Mouse (Mus musculus) midbrain, postnatal 0 days (tissue): ENCODE results near the gene Klc3. TPM values are rescaled to one million over a fixed set of nuclear protein-coding genes. Genes with fewer than 3 reads are reported as not detected.

Experiments
- ATAC-seq: fragments of 200-750 bp; cut with Nextera tagmentation; 2 replicates; pipeline ENCODE4 v1.8.0; 2017; ENCODE audit warnings: moderate number of reproducible peaks, mild to moderate bottlenecking, moderate TSS enrichment, moderate library complexity; ENCODE audit not compliant: low FRiP score
- DNase-seq: peaks from one replicate; pipeline ENCODE4 v3.0.0-alpha.2; 2015; ENCODE audit warnings: low spot score
- H3K27ac ChIP-seq: fragments of 300-500 bp; sonication (generic); 2 replicates; pipeline ENCODE4 v1.5.1; 2014; ENCODE audit warnings: low read depth, mild to moderate bottlenecking, low read length, mixed read lengths
- H3K27me3 ChIP-seq: fragments of 300-500 bp; sonication (generic); 2 replicates; pipeline ENCODE4 v1.6.1; 2014; ENCODE audit warnings: low read length, control low read depth, mixed read lengths; ENCODE audit not compliant: insufficient read depth
- H3K36me3 ChIP-seq: fragments of 300-500 bp; sonication (generic); 2 replicates; pipeline ENCODE4 v1.6.1; 2014; ENCODE audit warnings: low read length, control low read depth, mixed read lengths; ENCODE audit not compliant: insufficient read depth
- H3K4me1 ChIP-seq: fragments of 300-500 bp; sonication (generic); 2 replicates; pipeline ENCODE4 v1.6.1; 2014; ENCODE audit warnings: mild to moderate bottlenecking, control low read depth, antibody characterized with exemption, low read length, mixed read lengths; ENCODE audit not compliant: insufficient read depth
- H3K4me2 ChIP-seq: fragments of 300-500 bp; sonication (generic); 2 replicates; pipeline ENCODE4 v1.6.1; 2014; ENCODE audit warnings: low read depth, mild to moderate bottlenecking, low read length, mixed read lengths; ENCODE audit not compliant: poor library complexity, severe bottlenecking
- H3K4me3 ChIP-seq: fragments of 300-500 bp; sonication (generic); 2 replicates; pipeline ENCODE4 v1.5.1; 2014; ENCODE audit warnings: low read depth, mild to moderate bottlenecking, low read length, moderate library complexity
- H3K9ac ChIP-seq: fragments of 300-500 bp; sonication (generic); replicated peaks from 2 replicates; pipeline ENCODE4 v1.6.1; 2014; ENCODE audit warnings: mild to moderate bottlenecking, low read length, moderate library complexity, mixed read lengths; ENCODE audit not compliant: poor library complexity, severe bottlenecking
- H3K9me3 ChIP-seq: fragments of 300-500 bp; sonication (generic); 2 replicates; pipeline ENCODE4 v1.6.1; 2016; ENCODE audit warnings: low read length, control low read depth
- CTCF ChIP-seq: IDR thresholded peaks from 2 replicates; pipeline ENCODE4 v1.5.1; 2016; ENCODE audit warnings: antibody characterized with exemption, mild to moderate bottlenecking
- WGBS: fragments of 180-500 bp; shearing (Covaris S2); extraction: QIAGEN DNeasy Blood & Tissue Kit; methylation state at CpG from one replicate; pipeline ENCODE4 v1.1.7; 2014; 5-methylcytosine and 5-hydroxymethylcytosine counted together
- polyA plus RNA-seq: library from polyadenylated mRNA; unstranded; fragments of >200 nt; fragmentation: Nextera tagmentation; extraction: Ambion mirVana; gene quantifications from 2 replicates; pipeline ENCODE4 v1.2.1, GENCODE M21; 2015
- total RNA-seq: library from RNA; depleted of rRNA; stranded (reverse); fragments of >200 nt; gene quantifications from 2 replicates; pipeline ENCODE4 v1.2.3, GENCODE M21; 2014

Klc3 gene
- total and polyA plus RNA-seq, 2 experiments from 2014 or later: 1.4 to 1.9 TPM

DNA sequence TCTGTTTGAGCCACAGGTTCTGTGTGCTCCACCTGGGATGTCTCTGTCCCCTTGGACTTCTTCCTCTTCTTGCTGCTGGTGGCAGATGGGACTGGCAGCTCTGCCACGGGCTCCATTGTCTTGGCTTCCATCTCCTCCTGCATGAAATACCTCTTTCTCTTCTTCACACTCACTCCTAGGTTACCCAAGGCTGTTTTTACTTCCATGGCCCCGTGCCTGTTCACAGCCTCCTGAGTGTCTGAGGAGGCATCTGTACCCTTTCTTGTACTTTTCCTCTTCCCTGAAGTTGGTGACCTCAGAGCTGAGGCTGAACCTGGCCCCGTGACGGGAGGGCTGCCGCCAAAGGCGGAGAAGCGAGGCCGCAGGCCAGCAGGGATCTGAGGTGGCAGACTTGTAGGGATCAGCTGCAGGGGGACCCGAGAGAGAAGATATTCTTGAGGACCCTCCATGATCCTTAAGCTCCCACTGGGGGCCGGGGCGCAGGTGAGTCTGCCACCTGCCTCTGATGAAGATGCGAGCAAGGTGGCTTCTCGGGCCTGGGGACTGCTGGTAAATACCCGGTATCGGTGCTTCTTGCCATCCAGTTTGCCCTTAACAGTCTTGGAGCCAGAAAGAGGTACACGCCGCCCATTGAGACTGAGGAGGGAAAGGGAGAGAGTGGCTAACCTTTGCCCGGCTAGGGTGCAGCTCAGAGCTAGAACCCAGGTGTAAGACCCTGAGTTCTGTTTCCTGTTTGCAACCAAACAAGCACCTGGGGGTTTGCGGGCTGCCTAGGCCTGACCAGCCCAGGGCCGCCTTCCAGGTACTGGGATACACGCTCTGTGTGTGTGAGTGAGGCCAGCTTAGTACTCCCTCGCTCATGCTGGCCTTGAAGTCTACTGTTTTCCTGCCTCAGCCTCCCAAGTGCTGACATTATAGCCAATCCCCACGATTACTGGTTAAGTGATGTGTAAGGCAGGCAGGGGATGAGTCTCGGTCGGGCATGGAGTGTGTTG is 46.2 kb downstream of the Klc3 start:
- peak overlapping the region; percentile 96; the same call in 1 of the 2 replicates for H3K4me2 ChIP-seq
- 0 out of 2 replicates have a peak overlapping the region, but pooled peaks have one; percentile 19 for H3K9ac ChIP-seq

GRCm38 (mm10) chr7:19356311-19356710 is 47.6 kb downstream of the Klc3 start:
- no peak overlapping the region for H3K4me3 ChIP-seq
- no peak for ATAC-seq
- DNase-seq: no peak
- H3K4me2 ChIP-seq: no peak overlapping the region
- H3K27ac ChIP-seq: no peak overlapping the region
- WGBS: 75% methylated on average over 10 of the region's 10 CpGs
- H3K9ac ChIP-seq: no peak overlapping the region
- H3K27me3 ChIP-seq: no peaks in the 10 kb centered on the region
- H3K4me1 ChIP-seq: no peaks in the 10 kb centered on the region
- no peak for TF ChIP-seq CTCF
- no peaks in the 10 kb centered on the region for H3K9me3 ChIP-seq
- peaks cover 25% of the 10 kb centered on the region for H3K36me3 ChIP-seq

More for the DNA sequence above, 46.2 kb downstream of the Klc3 start:
- Histone ChIP-seq H3K27ac (no peak overlapping the region), H3K27me3 (no peaks in the 10 kb centered on the region), H3K4me3 (0 out of 2 replicates have a peak overlapping the region, but pooled peaks have one; percentile 63), H3K36me3 (peaks cover 20% of the 10 kb centered on the region), H3K4me1 (no peaks in the 10 kb centered on the region), H3K9me3 (no peaks in the 10 kb centered on the region)
- ATAC-seq: no peak
- no peak for DNase-seq
- WGBS: 92% methylated on average over 25 of the region's 25 CpGs
- no peak for TF ChIP-seq CTCF

DNA sequence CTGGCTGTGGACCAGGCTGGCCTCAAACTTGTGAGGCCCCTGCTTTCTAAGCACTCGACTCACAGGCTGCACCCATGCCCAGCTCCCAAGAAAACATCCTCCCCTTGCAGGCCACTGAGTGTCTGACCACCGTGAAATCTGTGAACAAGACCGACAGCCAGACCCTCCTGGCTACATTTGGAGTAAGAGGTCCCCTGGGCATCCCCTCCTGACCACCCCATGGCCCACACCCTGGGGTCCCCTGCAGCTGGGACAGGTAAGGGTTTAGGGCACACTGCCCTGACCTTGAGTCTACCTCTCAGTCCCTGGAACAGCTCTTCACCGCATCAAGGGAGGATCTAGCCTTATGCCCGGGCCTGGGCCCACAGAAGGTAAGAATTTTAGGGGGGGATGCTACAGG is 48.9 kb downstream of the Klc3 start:
- Histone ChIP-seq H3K4me1 (no peaks in the 10 kb centered on the region), H3K9me3 (no peaks in the 10 kb centered on the region), H3K9ac (no peak overlapping the region), H3K4me2 (no peak overlapping the region), H3K4me3 (no peak overlapping the region), H3K27ac (no peak overlapping the region), H3K36me3 (peaks cover 32% of the 10 kb centered on the region), H3K27me3 (no peaks in the 10 kb centered on the region)
- DNase-seq (no peak), ATAC-seq (no peak)
- no peak for TF ChIP-seq CTCF
- 85% methylated on average over 5 of the region's 5 CpGs for WGBS

GRCm38 (mm10) chr7:19350221-19350620 is 53.7 kb downstream of the Klc3 start:
- WGBS: 94% methylated on average over 8 of the region's 8 CpGs
- no peaks in the 10 kb centered on the region for H3K27me3 ChIP-seq
- no peak for TF ChIP-seq CTCF

DNA sequence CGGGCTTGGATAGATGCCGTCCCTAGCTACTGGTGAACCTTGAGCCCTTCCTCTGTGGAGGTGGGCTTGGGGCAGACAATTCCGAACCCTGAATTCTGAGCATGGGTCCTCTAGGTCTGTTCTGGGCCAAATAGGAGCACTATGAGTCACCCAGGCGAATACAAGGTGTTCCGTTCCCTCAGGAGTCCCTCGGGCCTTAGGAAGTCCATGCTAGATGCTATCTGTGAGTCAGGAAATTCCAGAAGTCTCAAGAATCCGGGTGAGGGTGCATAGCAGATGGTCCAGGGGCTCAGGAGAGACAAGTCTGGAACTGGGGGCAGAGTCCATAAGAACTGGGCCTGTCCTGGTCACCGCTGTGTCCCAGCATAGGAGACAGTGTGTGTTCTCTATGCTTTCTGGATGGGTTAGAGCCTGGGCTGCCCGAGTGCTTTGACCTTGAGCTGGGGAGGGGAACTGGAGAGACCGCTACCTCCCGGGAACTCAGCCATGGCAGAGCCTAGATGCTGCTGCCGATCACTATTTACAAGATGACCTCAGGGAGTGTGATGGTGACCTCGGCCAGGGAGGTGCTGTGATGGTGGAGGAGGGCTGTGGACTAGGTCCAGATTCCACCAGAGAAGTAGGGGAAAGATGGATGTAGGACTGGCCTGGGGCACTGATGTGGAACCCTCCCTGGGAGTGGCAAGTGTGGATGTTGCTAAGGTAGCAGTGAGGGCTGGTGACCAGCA is 54.6 kb downstream of the Klc3 start:
- Histone ChIP-seq H3K4me2 (no peak overlapping the region), H3K27ac (no peak overlapping the region), H3K9ac (no peak overlapping the region), H3K4me3 (no peak overlapping the region), H3K36me3 (peaks cover 29% of the 10 kb centered on the region), H3K27me3 (no peaks in the 10 kb centered on the region), H3K4me1 (peaks cover 7% of the 10 kb centered on the region), H3K9me3 (no peaks in the 10 kb centered on the region)
- no peak for DNase-seq
- WGBS: 90% methylated on average over 13 of the region's 13 CpGs
- ATAC-seq: no peak
- no peak for TF ChIP-seq CTCF

More at GRCm38 (mm10) chr7:19350221-19350620, 53.7 kb downstream of the Klc3 start:
- Histone ChIP-seq H3K36me3 (peaks cover 38% of the 10 kb centered on the region), H3K27ac (no peak overlapping the region), H3K4me1 (peaks cover 4% of the 10 kb centered on the region), H3K9ac (no peak overlapping the region), H3K9me3 (no peaks in the 10 kb centered on the region), H3K4me3 (no peak overlapping the region), H3K4me2 (no peak overlapping the region)
- DNase-seq (no peak), ATAC-seq (no peak)
